Mouse (Mus musculus) c-Kit-positive CD71-positive TER-119-positive erythroid progenitor cells, embryonic 14.5 days (primary cell): ENCODE data around the gene Fgfr2.

Experiments
- DNase-seq: peaks from one replicate; pipeline ENCODE4 v3.0.0-alpha.2; 2013; ENCODE audit warnings: low spot score

Gene Fgfr2

DNA sequence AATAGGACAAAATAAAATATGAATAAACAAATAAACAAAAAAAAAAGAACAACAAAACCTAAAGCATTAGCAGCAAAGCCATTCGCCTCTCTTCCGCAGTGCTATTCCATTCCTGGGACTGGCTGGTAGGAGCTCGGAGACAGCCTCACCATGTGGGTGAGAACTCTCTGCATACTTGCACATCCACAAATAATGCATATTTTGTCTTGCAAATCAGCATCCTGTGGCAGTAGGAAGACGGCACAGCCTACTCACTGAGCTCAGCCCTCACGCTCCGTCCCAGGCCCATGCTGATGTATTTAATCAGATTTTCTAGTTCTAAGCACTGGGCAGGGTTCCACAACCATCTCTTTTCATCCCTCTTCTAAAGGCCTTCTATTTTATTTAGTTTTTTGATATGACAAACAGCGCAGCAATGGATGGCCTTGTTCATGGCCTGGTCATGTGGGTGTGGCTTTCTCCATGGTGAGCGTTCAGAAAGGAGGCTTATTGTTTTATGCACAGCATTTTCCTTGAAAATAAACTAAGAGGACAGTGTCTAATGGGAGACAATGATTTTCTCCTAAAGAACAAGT lies 2319.8 kb downstream of the Fgfr2 start:
- DNase-seq = no peak

DNA sequence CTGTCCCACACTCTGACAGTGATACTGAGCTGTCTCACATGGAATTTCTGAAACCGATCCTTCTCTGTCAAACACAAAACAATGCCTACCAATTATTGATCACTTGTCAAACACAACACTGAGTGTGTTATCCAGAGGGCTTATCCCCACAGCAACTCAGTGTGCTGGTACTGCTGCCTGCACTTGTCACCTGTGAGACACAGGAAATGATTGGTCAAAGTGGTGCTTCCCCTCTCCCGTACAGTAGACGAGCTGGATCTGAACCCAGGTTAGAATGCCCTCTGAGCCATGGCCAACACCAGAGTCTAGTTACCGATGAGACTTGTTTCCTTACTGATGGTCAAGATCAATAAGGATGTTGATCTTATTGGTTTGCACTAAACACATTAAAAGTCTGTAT lies 2321.3 kb downstream of the Fgfr2 start:
- DNase-seq = no peak

DNA sequence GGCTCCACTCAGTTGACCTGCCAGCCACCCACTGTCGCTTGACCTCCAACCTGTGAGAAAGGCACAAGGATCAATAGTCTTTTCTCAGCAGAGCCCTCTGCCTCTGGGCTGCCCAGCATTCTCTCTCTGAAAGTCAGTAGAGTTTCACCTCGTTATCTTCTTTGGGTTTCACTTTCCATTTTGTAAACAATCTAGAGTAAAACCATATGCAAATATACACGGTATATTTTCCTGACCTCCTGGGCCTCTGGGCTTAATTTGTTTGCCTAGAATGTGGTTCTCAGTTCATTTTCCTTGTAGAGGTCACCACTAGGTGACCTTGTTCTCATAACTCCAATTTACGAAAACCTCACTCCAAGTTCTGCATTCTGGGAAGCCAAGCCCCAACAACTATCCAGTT lies 2322.5 kb downstream of the Fgfr2 start:
- no peak for DNase-seq

DNA sequence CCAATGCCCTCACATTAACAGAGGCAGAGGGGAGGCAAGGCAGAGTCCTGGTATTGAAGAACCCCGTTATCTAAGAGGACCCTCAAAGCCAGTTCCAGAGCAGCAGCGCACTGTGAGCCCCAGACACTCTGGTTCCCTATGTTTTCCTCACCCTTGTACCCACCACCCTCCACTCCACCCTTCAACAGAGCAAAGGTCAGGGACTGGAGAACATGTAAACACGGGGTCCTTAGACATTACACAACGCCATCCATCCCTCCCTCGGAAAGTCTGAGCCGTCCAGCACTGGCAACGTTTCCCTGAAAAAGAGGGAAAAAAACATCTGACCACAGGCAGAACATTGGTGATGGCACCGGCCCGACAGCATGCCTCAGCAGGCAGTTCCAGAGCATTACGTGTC lies 2323.7 kb downstream of the Fgfr2 start:
- DNase-seq = no peak

DNA sequence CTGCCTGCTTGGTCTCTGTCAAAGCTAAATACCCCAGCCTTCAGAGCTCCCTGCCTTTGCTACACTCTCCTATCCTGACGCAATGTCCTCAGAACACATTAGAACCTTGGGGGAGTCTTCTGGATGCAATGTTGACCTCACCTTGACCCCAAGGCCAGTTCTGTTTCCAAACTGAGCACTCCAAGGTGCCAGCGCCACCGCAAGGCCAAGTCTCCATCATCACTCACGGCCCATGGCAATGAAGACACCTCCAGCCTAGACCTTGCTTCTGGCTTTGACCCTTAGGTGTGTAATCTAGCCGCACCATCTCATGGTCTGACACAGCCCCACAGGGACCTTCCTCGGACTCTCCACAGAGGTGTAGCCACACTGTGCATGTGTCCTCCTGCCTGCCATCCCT lies 2325.6 kb downstream of the Fgfr2 start:
- DNase-seq = no peak

DNA sequence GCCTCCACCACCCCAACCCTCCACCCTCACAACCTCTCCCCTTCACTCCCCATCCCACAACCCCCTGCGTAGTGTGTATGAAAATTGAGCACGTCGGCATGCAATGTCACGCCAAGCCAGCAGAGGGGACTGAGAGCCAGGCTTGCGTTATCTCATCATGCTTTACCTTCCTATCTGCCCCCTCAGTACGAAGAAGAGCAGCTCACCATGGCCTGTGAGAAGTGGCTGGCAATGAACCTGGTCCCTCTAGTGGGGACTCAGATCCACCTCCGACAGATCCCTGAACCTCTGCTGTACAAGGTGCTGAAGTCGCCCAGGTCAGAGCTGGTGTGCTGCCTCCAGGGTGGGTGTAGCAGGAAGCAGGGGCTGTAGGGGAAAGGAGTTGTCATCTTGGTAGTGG lies 2326.4 kb downstream of the Fgfr2 start:
- DNase-seq = no peak

DNA sequence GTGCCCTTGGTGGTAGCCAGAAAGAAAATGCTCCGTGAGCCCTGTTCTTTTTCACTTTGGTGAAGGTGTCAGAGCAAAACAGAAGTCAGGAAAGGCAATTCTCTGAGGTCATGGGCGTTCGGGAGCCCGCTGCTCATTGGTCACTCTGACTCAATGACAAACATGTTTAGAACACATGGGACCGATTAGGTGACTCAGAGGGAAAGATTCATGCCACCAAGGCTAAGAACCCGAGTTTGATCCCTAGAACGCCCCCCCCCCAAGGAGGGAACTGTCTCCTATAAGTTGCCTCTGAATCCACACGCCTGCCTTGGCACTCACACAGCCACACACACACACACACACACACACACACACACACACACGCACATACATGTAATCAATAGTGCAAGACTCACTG lies 2329.5 kb downstream of the Fgfr2 start:
- no peak for DNase-seq

DNA sequence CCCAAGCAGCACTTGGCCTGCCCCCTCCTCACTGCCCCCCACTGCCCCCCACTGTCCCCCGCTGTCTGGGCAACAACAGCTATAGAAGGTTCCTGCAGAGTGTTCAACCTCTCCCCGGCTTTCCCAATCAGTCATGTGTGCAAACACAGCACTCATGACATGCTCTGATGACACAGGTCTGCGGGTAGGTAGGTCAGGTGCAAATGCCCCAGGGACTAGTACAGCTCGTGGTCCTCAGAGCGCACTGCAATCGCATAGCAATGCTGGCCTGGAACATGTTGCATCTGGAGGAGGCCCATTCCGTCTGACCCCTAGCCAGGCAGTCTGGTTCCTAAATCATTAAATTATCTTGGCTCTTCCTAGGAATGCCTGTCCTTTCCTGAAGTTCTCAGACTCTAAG lies 2333.7 kb downstream of the Fgfr2 start:
- no peak for DNase-seq

DNA sequence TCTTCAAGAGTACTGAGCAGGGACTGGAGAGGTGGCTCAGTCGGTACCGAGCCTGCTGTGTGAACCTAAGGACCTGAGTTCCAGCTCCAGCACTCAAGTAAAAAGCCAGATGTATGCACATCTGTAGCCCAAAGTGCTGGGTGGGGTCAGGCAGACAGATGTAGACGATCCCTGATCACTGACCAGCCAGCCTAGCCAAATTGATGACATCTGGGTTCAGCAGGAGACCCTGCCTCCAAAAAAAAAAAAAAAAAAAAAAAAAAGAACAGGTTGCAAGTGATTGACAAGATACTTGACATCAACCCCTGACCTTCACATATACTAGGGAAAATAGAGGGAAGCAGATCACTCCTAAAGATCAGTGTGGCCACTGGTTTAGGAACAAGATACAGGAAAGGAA lies 2334.2 kb downstream of the Fgfr2 start:
- no peak for DNase-seq

DNA sequence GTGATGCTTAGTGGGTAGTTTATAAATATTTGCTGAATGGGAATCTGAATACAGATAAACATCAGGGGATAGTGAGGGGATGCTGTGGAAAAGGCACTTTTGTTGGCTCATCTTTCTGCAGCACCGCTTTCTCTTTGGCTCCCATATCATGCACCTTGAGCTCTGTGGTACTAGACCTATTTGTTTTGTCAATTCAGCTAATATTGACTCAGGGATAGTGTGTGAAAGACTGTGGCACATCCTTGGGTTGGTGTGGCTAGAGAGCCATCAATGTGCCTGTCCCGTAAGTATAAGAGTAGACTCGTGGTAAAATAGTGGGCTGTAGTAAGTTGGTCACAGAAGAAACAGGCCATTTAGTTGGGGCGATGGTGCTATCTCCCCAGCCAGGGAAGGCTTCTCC lies 2335.6 kb downstream of the Fgfr2 start:
- no peak for DNase-seq

DNA sequence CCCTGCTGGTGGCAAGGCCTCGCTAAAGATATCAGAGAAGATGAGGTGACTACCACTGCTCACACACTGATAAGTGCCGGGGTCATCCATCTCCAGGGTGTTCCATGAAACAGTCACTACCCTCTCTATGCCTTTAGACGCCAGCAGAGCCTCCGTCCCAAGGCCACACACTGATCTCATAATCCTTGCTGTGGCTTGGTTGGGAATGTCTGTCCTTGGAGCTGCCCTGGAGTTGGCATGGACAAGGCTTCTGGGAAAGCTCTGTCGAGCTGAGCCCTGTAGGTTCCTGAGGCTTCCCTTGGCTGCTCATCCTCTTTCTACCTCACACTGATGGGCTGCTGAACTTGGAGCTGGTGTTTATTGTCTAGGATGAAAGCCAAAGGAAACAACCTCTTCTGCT lies 2336.4 kb downstream of the Fgfr2 start:
- DNase-seq = no peak

DNA sequence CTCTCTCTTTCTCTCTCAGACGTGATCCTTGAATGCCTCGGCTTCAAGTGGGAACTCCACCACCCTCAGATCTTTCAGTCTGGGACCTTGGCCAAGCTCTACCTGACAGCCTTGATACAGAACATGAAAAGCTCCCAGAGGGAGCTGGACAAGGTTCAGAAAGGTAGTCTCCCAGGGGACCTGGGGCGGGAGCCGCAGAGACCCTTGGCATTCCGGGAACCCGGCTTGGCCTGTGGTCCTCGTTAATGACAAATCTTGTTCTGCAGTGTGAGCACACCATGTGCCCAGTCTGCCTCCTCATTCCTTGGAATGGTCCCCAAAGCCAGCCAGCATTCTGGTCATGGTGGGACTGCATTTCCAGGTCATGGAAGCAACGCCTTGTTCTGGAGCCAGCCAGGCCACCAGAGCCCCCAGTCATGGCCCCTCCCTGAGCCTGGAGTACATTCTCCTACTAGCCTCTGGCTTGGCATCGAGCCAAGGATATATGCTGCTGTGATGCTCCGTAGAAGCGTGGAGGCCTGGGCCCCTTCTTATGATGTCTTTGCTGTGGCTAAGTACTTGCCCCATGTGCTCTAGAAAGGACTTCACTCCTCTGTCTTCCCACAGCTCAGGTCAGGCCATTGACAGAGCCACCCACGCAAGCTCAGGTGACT lies 2337.1 kb downstream of the Fgfr2 start:
- no peak for DNase-seq

DNA sequence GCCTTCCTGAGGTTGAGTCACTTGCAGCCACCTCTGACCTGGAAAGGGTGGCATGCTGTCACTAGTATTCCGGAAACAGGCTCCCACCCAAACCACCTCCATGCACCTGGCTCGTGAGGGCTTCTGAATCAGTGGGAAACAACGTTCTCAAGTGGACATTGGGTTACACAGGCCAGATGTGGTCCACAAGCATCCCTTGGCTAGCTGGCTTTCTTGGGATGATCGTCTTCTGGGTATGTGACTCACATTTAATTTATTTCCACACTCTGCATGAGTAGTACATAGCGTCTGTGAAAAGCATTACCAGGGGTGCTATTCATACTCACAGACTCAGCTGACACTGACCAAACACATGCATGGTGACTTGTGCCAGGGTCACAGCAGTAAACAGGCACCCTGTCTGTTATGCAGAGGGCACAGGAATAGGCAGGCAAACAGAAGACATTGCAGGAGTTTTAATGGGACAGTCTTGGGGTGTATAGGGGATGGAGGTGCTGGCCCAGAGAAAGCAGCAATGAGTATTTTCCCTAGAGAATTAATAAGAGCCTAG lies 2340.6 kb downstream of the Fgfr2 start:
- DNase-seq = no peak

DNA sequence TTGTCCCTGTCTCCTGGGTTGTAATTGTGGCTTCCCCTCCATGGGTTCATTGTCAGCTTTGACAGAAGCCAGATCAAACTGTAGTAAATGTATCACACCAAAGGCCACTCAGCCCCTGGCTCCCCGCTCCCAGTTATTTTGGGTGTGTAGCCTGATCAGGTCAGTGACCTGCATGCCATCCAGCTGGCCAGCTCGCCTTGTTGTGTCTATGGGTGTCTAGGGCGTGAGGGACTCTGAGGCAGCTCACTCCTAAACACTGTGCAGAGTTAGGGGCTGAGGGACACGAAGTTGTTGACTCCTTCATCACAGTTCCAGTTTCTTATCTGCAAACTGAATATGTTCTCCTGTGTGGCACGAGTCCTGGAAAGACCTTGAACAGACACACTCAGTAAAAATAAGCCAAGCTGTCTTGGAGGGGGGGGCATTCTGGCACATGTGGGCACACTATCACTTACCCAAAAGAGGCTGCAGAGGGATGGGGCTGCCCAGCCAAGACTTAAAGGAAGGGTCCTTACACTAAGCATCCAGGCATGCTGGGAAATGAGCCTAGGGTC lies 2342.2 kb downstream of the Fgfr2 start:
- DNase-seq = no peak

DNA sequence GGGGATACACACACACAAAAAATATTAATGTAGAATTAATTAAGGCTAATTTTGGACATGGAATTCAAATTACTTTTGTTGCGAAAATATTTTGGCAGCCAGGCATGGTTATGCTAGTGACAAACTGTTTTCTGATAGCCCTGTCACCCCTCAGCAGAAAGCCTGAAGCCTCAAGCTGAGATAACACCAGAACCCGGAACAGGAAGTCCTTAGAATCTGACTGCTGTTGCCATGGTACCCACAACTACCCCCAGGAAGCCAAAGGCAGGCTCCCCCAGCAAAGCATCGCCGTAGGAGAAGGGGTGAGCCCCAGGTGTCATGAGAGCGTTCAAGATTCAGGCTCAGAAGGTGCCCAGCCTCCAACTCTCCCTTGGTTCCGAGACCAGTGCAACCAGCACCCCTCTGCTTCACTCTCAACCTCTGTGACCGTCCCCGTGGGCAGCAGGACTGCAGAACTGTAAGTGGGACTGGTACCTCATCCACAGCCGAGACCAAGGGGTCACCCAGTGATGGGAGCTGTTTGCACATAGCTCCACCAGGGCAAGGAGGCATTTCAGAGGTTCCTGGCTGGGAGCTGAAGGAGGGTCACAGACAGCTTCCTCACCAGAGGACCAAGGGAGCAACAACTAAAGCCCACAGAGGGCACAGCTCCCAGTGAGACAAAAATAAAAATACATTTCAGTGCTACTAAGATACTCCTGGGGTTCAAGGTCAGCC lies 2349.1 kb downstream of the Fgfr2 start, which contains the start of gene Btbd16:
Btbd16 (plus strand) TSS at position 156 of the 717 bp plus-strand sequence.
- DNase-seq = no peak

DNA sequence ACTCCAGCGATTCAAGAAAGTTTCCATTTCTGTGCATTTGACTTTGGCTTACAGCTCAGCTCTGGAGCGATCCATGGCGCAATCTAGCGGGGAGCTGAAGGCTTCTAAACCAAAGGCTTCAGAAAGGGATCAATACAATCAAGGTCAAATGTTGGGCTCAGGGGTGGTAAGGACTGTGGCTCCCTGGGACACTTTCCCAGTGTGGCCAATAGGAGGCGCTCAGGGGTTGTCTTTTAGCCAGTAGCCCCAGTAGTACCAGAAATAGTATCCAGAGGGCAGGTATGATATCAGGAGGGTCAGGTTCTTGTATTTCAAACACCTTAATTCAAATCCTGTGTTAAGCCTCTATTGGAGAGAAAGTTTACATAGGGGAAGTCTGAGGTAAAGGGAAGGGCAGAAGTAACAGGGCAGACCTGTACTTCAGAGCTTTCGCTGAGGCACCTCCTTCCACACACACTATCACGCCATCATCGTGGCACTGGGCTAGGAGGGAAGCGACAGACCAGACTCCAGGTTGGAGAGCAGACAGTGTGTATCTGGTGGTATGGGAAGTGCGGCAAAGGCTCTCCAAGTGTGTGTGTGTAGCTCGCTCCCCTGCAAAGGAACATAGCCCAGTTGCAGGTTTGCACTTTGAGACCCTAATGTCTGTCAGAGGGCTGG lies 2349.8 kb downstream of the Fgfr2 start:
- peak; percentile 17 for DNase-seq

DNA sequence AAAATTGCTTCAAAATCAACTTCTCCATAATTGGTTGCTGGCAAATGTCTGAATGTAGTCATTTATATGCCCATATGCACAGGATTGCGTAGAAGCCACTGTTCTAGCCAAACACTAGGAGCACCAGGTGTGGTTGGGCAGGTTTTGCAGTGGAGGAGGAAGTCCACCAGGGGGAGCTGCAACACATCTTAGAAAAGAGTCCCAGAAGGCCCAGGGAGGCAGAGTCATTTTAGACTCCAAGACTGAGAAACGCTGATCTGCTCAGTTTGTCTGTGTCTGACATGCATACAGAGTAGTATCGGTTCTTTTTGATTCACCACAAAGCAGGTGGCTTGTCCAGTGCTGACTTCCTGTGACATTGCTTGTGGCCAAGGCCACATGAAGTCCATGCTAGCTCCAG lies 2352.4 kb downstream of the Fgfr2 start:
- peak; percentile 45 for DNase-seq

DNA sequence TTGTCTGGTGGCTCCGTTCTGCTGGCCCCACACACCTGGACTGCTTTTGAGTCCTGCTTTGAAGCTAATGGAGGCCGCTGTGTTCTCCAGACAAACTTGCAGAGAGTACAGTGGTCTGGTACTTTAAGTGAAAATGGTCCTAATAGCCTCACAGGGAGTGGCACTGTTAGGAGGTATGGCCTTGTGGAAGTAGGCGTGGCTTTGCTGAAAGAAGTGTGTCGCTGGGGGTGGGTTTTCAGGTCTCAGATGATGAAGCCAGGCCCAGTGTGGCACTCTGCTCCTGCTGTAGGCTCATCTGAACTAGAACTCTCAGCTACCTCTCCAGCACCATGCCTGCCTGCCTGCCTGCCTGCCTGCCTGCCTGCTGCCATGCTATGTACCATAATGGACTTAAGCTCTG lies 2355.0 kb downstream of the Fgfr2 start:
- DNase-seq = no peak

DNA sequence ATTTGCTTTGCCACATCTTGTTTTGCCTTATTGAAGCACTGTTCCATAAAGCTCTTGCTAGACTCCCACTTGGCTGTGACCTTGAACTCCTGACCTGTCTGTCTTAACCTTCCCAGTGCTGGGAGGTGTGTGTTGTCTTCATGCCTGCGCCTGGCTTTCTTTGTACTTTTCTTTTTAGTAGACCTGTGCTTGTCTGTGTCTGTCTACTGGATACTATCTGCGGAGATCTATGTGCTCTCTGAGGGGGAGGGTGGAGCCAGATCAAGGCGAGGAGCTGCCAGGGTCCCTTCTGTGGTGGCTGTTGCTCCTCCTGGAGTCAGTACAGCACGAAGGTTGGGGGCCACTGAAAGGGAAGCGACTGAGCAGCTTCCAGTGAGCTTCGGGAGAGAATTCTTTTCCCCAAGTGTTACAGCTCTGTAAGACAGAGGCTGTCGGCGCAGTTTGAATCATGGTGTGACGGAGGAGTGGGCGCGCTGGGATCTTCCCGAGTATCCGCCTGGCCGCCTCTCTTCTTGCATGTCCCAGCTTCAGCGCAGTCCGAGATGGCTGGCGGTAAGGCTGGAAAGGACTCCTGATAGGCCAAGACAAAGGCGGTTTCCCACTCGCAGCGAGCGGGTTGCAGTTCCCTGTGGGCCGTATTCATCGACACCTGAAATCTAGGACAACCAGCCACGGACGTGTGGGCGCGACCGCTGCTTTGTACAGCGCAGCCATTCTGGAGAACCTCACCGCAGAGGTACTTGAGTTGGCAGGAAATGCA lies 2356.6 kb downstream of the Fgfr2 start:
- DNase-seq = no peak

DNA sequence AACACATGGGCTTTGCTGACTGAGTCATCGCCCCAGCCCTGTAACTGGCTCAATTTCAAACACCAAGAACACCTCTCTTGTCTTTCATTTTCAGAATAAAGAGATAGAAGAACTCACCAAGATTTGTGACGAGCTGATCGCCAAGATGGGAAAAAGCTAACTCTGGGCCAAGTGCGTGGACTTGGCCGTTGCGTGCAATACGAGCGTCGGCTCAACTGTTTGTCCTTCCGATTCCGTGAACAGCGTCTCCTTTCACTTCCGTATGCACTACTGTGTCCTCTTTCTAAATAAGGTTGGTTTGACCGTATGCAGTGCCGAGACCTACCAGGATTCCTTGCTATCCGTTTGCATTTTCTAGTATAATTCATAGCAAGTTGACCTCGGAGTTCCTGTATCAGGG lies 2359.0 kb downstream of the Fgfr2 start:
- no peak for DNase-seq

DNA sequence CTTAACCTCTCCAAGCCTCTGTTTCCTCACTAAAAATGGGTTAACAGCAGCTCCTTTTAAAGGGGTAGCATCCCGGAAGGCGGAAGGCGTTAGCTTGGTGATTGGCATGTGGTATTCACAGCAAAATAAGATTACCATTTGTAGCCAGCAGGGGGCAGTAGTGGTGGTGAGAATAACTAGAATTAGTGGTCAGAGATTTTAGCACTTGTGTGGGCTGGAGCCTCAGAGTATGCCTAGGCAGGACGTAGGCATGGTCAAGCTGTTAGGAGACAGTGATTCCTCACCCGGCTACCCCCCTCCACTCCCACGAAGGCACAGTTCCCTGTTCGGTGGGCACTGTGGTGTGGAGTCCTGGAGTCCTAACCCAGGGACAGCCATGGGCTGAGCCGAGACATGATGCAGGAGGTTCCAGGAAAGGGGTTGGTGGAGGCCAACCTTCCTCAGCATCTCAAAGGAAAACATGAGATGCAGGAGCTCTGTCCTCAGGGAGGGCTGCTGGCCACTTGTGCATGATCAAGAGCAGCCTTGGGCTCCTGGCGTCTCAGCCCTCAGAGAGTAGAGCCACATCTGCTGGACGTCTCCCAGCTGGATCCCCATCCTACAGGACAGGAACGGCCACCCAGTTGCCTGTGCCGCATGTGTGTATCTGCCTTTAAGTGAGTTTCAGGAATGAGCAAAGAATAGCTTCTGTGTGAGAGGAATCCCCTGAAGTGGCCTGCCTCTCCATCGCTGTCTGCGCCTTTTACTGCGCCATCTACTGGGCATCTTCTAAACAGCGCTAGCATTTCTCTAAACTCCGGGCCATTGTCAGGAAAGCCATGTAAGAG lies 2360.9 kb downstream of the Fgfr2 start:
- peak; percentile 45 for DNase-seq
